Mouse (Mus musculus): Measurements from ENCODE around the gene Adig. TPM values are rescaled to one million over a fixed set of nuclear protein-coding genes. Genes with fewer than 3 reads are reported as not detected.

Gene Adig
- total and polyA plus RNA-seq, 3 experiments: not detected

- H3K9ac ChIP-seq (ENCODE audit: insufficient read depth, low read depth): no peak overlapping the region
- no peaks in the 10 kb centered on the region for H3K36me3 ChIP-seq (replicated peaks in 1 of 2; ENCODE audit: control insufficient read depth in 1 of 2, insufficient read depth in 1 of 2, low read length in 1 of 2)
- H3K27ac ChIP-seq (ENCODE audit: insufficient read depth, low read depth): no peak overlapping the region
- dilution Hi-C loops (cut with MboI; ENCODE audit: extremely low pct_ligation_motif_present, extremely low pct_unique_long_range_greater_than_20kb, low sequenced_read_pairs): no loop called here
- no peak for DNase-seq (ENCODE audit: extremely low read depth)
- H3K27me3 ChIP-seq (replicated peaks): peaks cover 10% of the 10 kb centered on the region
- H3K4me1 ChIP-seq (ENCODE audit: control insufficient read depth in 1 of 2, insufficient read depth in 2 of 2): peaks cover 0 to 13% of the 10 kb centered on the region in 2 experiments; a peak in 2 of 4 replicates
- in situ Hi-C loops (cut with MboI; ENCODE audit: low pct_ligation_motif_present, low pct_unique_long_range_greater_than_20kb, low sequenced_read_pairs): no loop called here
- H3K9me3 ChIP-seq (replicated peaks; ENCODE audit: low read length): no peaks in the 10 kb centered on the region
- TF ChIP-seq NRF1 (IDR thresholded peaks at IDR 0.05; ENCODE audit: low read depth, low read length) (peak; percentile 73), MEF2A (IDR thresholded peaks at IDR 0.05; ENCODE audit: borderline replicate concordance, low read depth, low read length) (no peak), HCFC1 (IDR thresholded peaks at IDR 0.05; ENCODE audit: low read depth, low read length) (no peak), MAX (IDR thresholded peaks at IDR 0.05; ENCODE audit: low read length) (no peak)
- no peaks in the 10 kb centered on the region for H3K79me2 ChIP-seq (replicated peaks; ENCODE audit: control insufficient read depth, extremely low read depth, insufficient read depth, poor library complexity, severe bottlenecking)
- H3K4me3 ChIP-seq (replicated peaks in 1 of 3; ENCODE audit: low read depth in 2 of 3, low read length in 2 of 3, poor library complexity in 1 of 3): no peak overlapping the region
- H3K4me2 ChIP-seq (ENCODE audit: insufficient read depth, low read depth, poor library complexity, severe bottlenecking): no peak overlapping the region
Measured at GRCm38 (mm10) chr2:158539433-158540305, 37.3 kb downstream of the Adig start.

GRCm38 (mm10) chr2:158541286-158541685 is 38.9 kb downstream of the Adig start:
- H3K4me3 ChIP-seq (replicated peaks in 1 of 3; ENCODE audit: low read depth in 2 of 3, low read length in 2 of 3, poor library complexity in 1 of 3): no peak overlapping the region
- no peaks in the 10 kb centered on the region for H3K36me3 ChIP-seq (replicated peaks in 1 of 2; ENCODE audit: control insufficient read depth in 1 of 2, insufficient read depth in 1 of 2, low read length in 1 of 2)
- peaks cover 0 to 14% of the 10 kb centered on the region in 2 experiments; a peak in 2 of 4 replicates for H3K4me1 ChIP-seq (ENCODE audit: control insufficient read depth in 1 of 2, insufficient read depth in 2 of 2)
- peaks cover 3% of the 10 kb centered on the region for H3K9me3 ChIP-seq (replicated peaks; ENCODE audit: low read length)
- dilution Hi-C loops (cut with MboI; ENCODE audit: extremely low pct_ligation_motif_present, extremely low pct_unique_long_range_greater_than_20kb, low sequenced_read_pairs): no loop called here
- TF ChIP-seq ZC3H11A (IDR thresholded peaks at IDR 0.05; ENCODE audit: low read depth, low read length): no peak
- no peak for TF ChIP-seq HCFC1 (IDR thresholded peaks at IDR 0.05; ENCODE audit: low read depth, low read length)
- TF ChIP-seq POLR2AphosphoS2 (IDR thresholded peaks at IDR 0.05; ENCODE audit: low read depth, low read length): no peak
- TF ChIP-seq CHD1 (IDR thresholded peaks at IDR 0.05; ENCODE audit: low read depth, low read length): no peak
- no peak for TF ChIP-seq PAX5 (IDR thresholded peaks at IDR 0.05; ENCODE audit: low read length)
- no peak for TF ChIP-seq GABPA (IDR thresholded peaks at IDR 0.05; ENCODE audit: insufficient replicate concordance, low read depth, low read length)
- no peak for TF ChIP-seq TCF12 (IDR thresholded peaks at IDR 0.05; ENCODE audit: low read depth, low read length)
- no peak overlapping the region for H3K9ac ChIP-seq (ENCODE audit: insufficient read depth, low read depth)
- H3K79me2 ChIP-seq (replicated peaks; ENCODE audit: control insufficient read depth, extremely low read depth, insufficient read depth, poor library complexity, severe bottlenecking): no peaks in the 10 kb centered on the region
- no peak for DNase-seq (ENCODE audit: extremely low read depth)
- in situ Hi-C loops (cut with MboI; ENCODE audit: low pct_ligation_motif_present, low pct_unique_long_range_greater_than_20kb, low sequenced_read_pairs): no loop called here
- H3K27ac ChIP-seq (ENCODE audit: insufficient read depth, low read depth): no peak overlapping the region
- peaks cover 12% of the 10 kb centered on the region for H3K27me3 ChIP-seq (replicated peaks)
- H3K4me2 ChIP-seq (ENCODE audit: insufficient read depth, low read depth, poor library complexity, severe bottlenecking): no peak overlapping the region

- Histone ChIP-seq H3K27ac (ENCODE audit: insufficient read depth, low read depth) (no peak overlapping the region), H3K27me3 (replicated peaks) (peaks cover 31% of the 10 kb centered on the region), H3K4me2 (ENCODE audit: insufficient read depth, low read depth, poor library complexity, severe bottlenecking) (no peak overlapping the region), H3K79me2 (replicated peaks; ENCODE audit: control insufficient read depth, extremely low read depth, insufficient read depth, poor library complexity, severe bottlenecking) (no peaks in the 10 kb centered on the region), H3K36me3 (replicated peaks in 1 of 2; ENCODE audit: control insufficient read depth in 1 of 2, insufficient read depth in 1 of 2, low read length in 1 of 2) (no peaks in the 10 kb centered on the region), H3K9ac (ENCODE audit: insufficient read depth, low read depth) (no peak overlapping the region), H3K4me1 (ENCODE audit: control insufficient read depth in 1 of 2, insufficient read depth in 2 of 2) (peaks cover 6 to 19% of the 10 kb centered on the region in 2 experiments; a peak in 2 of 4 replicates), H3K9me3 (replicated peaks; ENCODE audit: low read length) (peaks cover 3% of the 10 kb centered on the region), H3K4me3 (replicated peaks in 1 of 3; ENCODE audit: low read depth in 2 of 3, low read length in 2 of 3, poor library complexity in 1 of 3) (no peak overlapping the region)
- dilution Hi-C loops (cut with MboI; ENCODE audit: extremely low pct_ligation_motif_present, extremely low pct_unique_long_range_greater_than_20kb, low sequenced_read_pairs) (no loop called here), in situ Hi-C loops (cut with MboI; ENCODE audit: low pct_ligation_motif_present, low pct_unique_long_range_greater_than_20kb, low sequenced_read_pairs) (loop anchor here (5.0 kb wide), 2 partner anchors 82 to 202 kb away; no protein-coding TSS in a partner anchor)
- no peak for TF ChIP-seq POLR2A (IDR thresholded peaks at IDR 0.05; ENCODE audit: low read depth, low read length)
- no peak for TF ChIP-seq NELFE (IDR thresholded peaks at IDR 0.05; ENCODE audit: low read depth, low read length)
- TF ChIP-seq JUND (conservative IDR thresholded peaks at IDR 0.05; ENCODE audit: low read depth, low read length): no peak
- no peak for TF ChIP-seq POLR2AphosphoS2 (IDR thresholded peaks at IDR 0.05; ENCODE audit: low read depth, low read length)
- no peak for DNase-seq (ENCODE audit: extremely low read depth)
Measured at GRCm38 (mm10) chr2:158545266-158545665, 42.9 kb downstream of the Adig start.

Data from CH12.LX (cell line).